Mouse (Mus musculus): ENCODE results near the gene Runx3. TPM values are rescaled to one million over a fixed set of nuclear protein-coding genes. Genes with fewer than 3 reads are reported as not detected.

The Runx3 gene
- polyA plus RNA-seq, 1 experiment from 2014 or later = 2.4 TPM

GRCm38 (mm10) chr4:135102761-135103160 lies 17.7 kb upstream of the Runx3 start:
- H3K4me3 ChIP-seq (ENCODE audit: low read depth, low read length) = no peak overlapping the region
- H3K36me3 ChIP-seq (ENCODE audit: control insufficient read depth, insufficient read depth, low read length) = no peaks in the 10 kb centered on the region
- no peaks in the 10 kb centered on the region for H3K9me3 ChIP-seq (ENCODE audit: control insufficient read depth, low read length)
- ATAC-seq (ENCODE audit: low read depth) (no peak), DNase-seq (ENCODE audit: low spot score) (no peak)
- no peak overlapping the region for H3K4me2 ChIP-seq (ENCODE audit: low read depth, low read length)
- no peak overlapping the region for H3K27ac ChIP-seq (replicated peaks; ENCODE audit: low read depth, low read length)
- H3K9ac ChIP-seq (ENCODE audit: low read depth, low read length) = no peak overlapping the region
- WGBS = 20% methylated on average over 3 of the region's 4 CpGs
- H3K4me1 ChIP-seq (ENCODE audit: control insufficient read depth, insufficient read depth, low read length) = no peaks in the 10 kb centered on the region
- H3K27me3 ChIP-seq (replicated peaks; ENCODE audit: control insufficient read depth, insufficient read depth, low read length) = no peaks in the 10 kb centered on the region

- ATAC-seq (ENCODE audit: low read depth) = no peak
- Histone ChIP-seq H3K4me3 (ENCODE audit: low read depth, low read length) (no peak overlapping the region), H3K9me3 (ENCODE audit: control insufficient read depth, low read length) (no peaks in the 10 kb centered on the region), H3K27me3 (replicated peaks; ENCODE audit: control insufficient read depth, insufficient read depth, low read length) (no peaks in the 10 kb centered on the region), H3K4me1 (ENCODE audit: control insufficient read depth, insufficient read depth, low read length) (no peaks in the 10 kb centered on the region), H3K9ac (ENCODE audit: low read depth, low read length) (no peak overlapping the region), H3K4me2 (ENCODE audit: low read depth, low read length) (no peak overlapping the region), H3K27ac (replicated peaks; ENCODE audit: low read depth, low read length) (no peak overlapping the region), H3K36me3 (ENCODE audit: control insufficient read depth, insufficient read depth, low read length) (no peaks in the 10 kb centered on the region)
- WGBS = 56% methylated on average over 4 of the region's 5 CpGs
- DNase-seq (ENCODE audit: low spot score) = no peak
Measured at GRCm38 (mm10) chr4:135103800-135104199, 16.7 kb upstream of the Runx3 start.

GRCm38 (mm10) chr4:135106968-135107367 lies 13.5 kb upstream of the Runx3 start:
- DNase-seq (ENCODE audit: low spot score) (peak; percentile 24), ATAC-seq (ENCODE audit: low read depth) (no peak)
- H3K4me3 ChIP-seq (ENCODE audit: low read depth, low read length) = no peak overlapping the region
- 21% methylated on average over 4 of the region's 4 CpGs for WGBS
- peaks cover 4% of the 10 kb centered on the region for H3K9me3 ChIP-seq (ENCODE audit: control insufficient read depth, low read length)
- H3K27ac ChIP-seq (replicated peaks; ENCODE audit: low read depth, low read length) = no peak overlapping the region
- no peaks in the 10 kb centered on the region for H3K36me3 ChIP-seq (ENCODE audit: control insufficient read depth, insufficient read depth, low read length)
- H3K4me2 ChIP-seq (ENCODE audit: low read depth, low read length) = no peak overlapping the region
- no peak overlapping the region for H3K9ac ChIP-seq (ENCODE audit: low read depth, low read length)
- no peaks in the 10 kb centered on the region for H3K4me1 ChIP-seq (ENCODE audit: control insufficient read depth, insufficient read depth, low read length)
- no peaks in the 10 kb centered on the region for H3K27me3 ChIP-seq (replicated peaks; ENCODE audit: control insufficient read depth, insufficient read depth, low read length)

- ATAC-seq (ENCODE audit: low read depth) (no peak), DNase-seq (ENCODE audit: low spot score) (no peak)
- no peak overlapping the region for H3K4me3 ChIP-seq (ENCODE audit: low read depth, low read length)
- 66% methylated on average over 3 of the region's 3 CpGs for WGBS
- no peak overlapping the region for H3K4me2 ChIP-seq (ENCODE audit: low read depth, low read length)
- no peaks in the 10 kb centered on the region for H3K27me3 ChIP-seq (replicated peaks; ENCODE audit: control insufficient read depth, insufficient read depth, low read length)
- peaks cover 10% of the 10 kb centered on the region for H3K9me3 ChIP-seq (ENCODE audit: control insufficient read depth, low read length)
- H3K4me1 ChIP-seq (ENCODE audit: control insufficient read depth, insufficient read depth, low read length) = no peaks in the 10 kb centered on the region
- no peak overlapping the region for H3K27ac ChIP-seq (replicated peaks; ENCODE audit: low read depth, low read length)
- no peaks in the 10 kb centered on the region for H3K36me3 ChIP-seq (ENCODE audit: control insufficient read depth, insufficient read depth, low read length)
- no peak overlapping the region for H3K9ac ChIP-seq (ENCODE audit: low read depth, low read length)
Measured at GRCm38 (mm10) chr4:135108666-135109065, 11.8 kb upstream of the Runx3 start.

- Histone ChIP-seq H3K27ac (replicated peaks; ENCODE audit: low read depth, low read length) (no peak overlapping the region), H3K36me3 (ENCODE audit: control insufficient read depth, insufficient read depth, low read length) (no peaks in the 10 kb centered on the region), H3K27me3 (replicated peaks; ENCODE audit: control insufficient read depth, insufficient read depth, low read length) (no peaks in the 10 kb centered on the region), H3K9me3 (ENCODE audit: control insufficient read depth, low read length) (peaks cover 10% of the 10 kb centered on the region), H3K4me2 (ENCODE audit: low read depth, low read length) (no peak overlapping the region), H3K9ac (ENCODE audit: low read depth, low read length) (no peak overlapping the region), H3K4me3 (ENCODE audit: low read depth, low read length) (no peak overlapping the region), H3K4me1 (ENCODE audit: control insufficient read depth, insufficient read depth, low read length) (no peaks in the 10 kb centered on the region)
- DNase-seq (ENCODE audit: low spot score) = peak; percentile 53
- 79% methylated on average over 8 of the region's 8 CpGs for WGBS
- ATAC-seq (ENCODE audit: low read depth) = 0 out of 2 replicates have a peak, but pooled peaks have one; percentile 12
Measured at GRCm38 (mm10) chr4:135113656-135114055, 6.8 kb upstream of the Runx3 start.

GRCm38 (mm10) chr4:135114301-135114700 lies 6.2 kb upstream of the Runx3 start:
- Histone ChIP-seq H3K9ac (ENCODE audit: low read depth, low read length) (no peak overlapping the region), H3K27me3 (replicated peaks; ENCODE audit: control insufficient read depth, insufficient read depth, low read length) (no peaks in the 10 kb centered on the region), H3K27ac (replicated peaks; ENCODE audit: low read depth, low read length) (no peak overlapping the region), H3K9me3 (ENCODE audit: control insufficient read depth, low read length) (peaks cover 10% of the 10 kb centered on the region), H3K4me2 (ENCODE audit: low read depth, low read length) (no peak overlapping the region), H3K4me1 (ENCODE audit: control insufficient read depth, insufficient read depth, low read length) (no peaks in the 10 kb centered on the region), H3K36me3 (ENCODE audit: control insufficient read depth, insufficient read depth, low read length) (no peaks in the 10 kb centered on the region), H3K4me3 (ENCODE audit: low read depth, low read length) (no peak overlapping the region)
- 80% methylated on average over 10 of the region's 10 CpGs for WGBS
- DNase-seq (ENCODE audit: low spot score) (no peak), ATAC-seq (ENCODE audit: low read depth) (no peak)

GRCm38 (mm10) chr4:135115426-135116170 lies 4.9 kb upstream of the Runx3 start:
- Histone ChIP-seq H3K9ac (ENCODE audit: low read depth, low read length) (no peak overlapping the region), H3K4me2 (ENCODE audit: low read depth, low read length) (no peak overlapping the region), H3K27ac (replicated peaks; ENCODE audit: low read depth, low read length) (no peak overlapping the region), H3K4me3 (ENCODE audit: low read depth, low read length) (no peak overlapping the region), H3K4me1 (ENCODE audit: control insufficient read depth, insufficient read depth, low read length) (no peaks in the 10 kb centered on the region), H3K9me3 (ENCODE audit: control insufficient read depth, low read length) (peaks cover 10% of the 10 kb centered on the region), H3K27me3 (replicated peaks; ENCODE audit: control insufficient read depth, insufficient read depth, low read length) (no peaks in the 10 kb centered on the region), H3K36me3 (ENCODE audit: control insufficient read depth, insufficient read depth, low read length) (no peaks in the 10 kb centered on the region)
- WGBS = 57% methylated on average over 14 of the region's 14 CpGs
- DNase-seq (ENCODE audit: low spot score) (no peak), ATAC-seq (ENCODE audit: low read depth) (no peak)

- Histone ChIP-seq H3K4me3 (ENCODE audit: low read depth, low read length) (no peak overlapping the region), H3K9me3 (ENCODE audit: control insufficient read depth, low read length) (peaks cover 10% of the 10 kb centered on the region), H3K9ac (ENCODE audit: low read depth, low read length) (no peak overlapping the region), H3K27ac (replicated peaks; ENCODE audit: low read depth, low read length) (no peak overlapping the region), H3K27me3 (replicated peaks; ENCODE audit: control insufficient read depth, insufficient read depth, low read length) (no peaks in the 10 kb centered on the region), H3K36me3 (ENCODE audit: control insufficient read depth, insufficient read depth, low read length) (no peaks in the 10 kb centered on the region), H3K4me1 (ENCODE audit: control insufficient read depth, insufficient read depth, low read length) (no peaks in the 10 kb centered on the region), H3K4me2 (ENCODE audit: low read depth, low read length) (no peak overlapping the region)
- DNase-seq (ENCODE audit: low spot score) = no peak
- no peak for ATAC-seq (ENCODE audit: low read depth)
- 49% methylated on average over 5 of the region's 5 CpGs for WGBS
Measured at GRCm38 (mm10) chr4:135116391-135116790, 4.1 kb upstream of the Runx3 start.

GRCm38 (mm10) chr4:135117846-135118245 lies 2.6 kb upstream of the Runx3 start:
- H3K27ac ChIP-seq (replicated peaks; ENCODE audit: low read depth, low read length) = no peak overlapping the region
- no peaks in the 10 kb centered on the region for H3K9me3 ChIP-seq (ENCODE audit: control insufficient read depth, low read length)
- H3K36me3 ChIP-seq (ENCODE audit: control insufficient read depth, insufficient read depth, low read length) = no peaks in the 10 kb centered on the region
- no peak overlapping the region for H3K9ac ChIP-seq (ENCODE audit: low read depth, low read length)
- DNase-seq (ENCODE audit: low spot score) = no peak
- 92% methylated on average over 9 of the region's 9 CpGs for WGBS
- no peak for ATAC-seq (ENCODE audit: low read depth)
- H3K4me2 ChIP-seq (ENCODE audit: low read depth, low read length) = no peak overlapping the region
- H3K4me3 ChIP-seq (ENCODE audit: low read depth, low read length) = no peak overlapping the region
- no peaks in the 10 kb centered on the region for H3K4me1 ChIP-seq (ENCODE audit: control insufficient read depth, insufficient read depth, low read length)
- no peaks in the 10 kb centered on the region for H3K27me3 ChIP-seq (replicated peaks; ENCODE audit: control insufficient read depth, insufficient read depth, low read length)

Measured in embryonic facial prominence, embryonic 14.5 days (tissue).